In genomic region chr7:71816138-71816537, GRCm38 (mm10) we compare ENCODE assay signal across 16 mouse cellular contexts.
DNase-seq lines count a peak whose midpoint lies in the region.
"Had no signal": no experiment of that assay in that cellular context is flagged by ENCODE, and none has a peak within 500 bp of the region (broad histone marks: within the 10 kb centered on the region; RNA-seq: fewer than 3 reads in every experiment).

No protein-coding gene starts in this region.

- intact Hi-C loops in left cerebral cortex, postnatal 25 days (cut with DNase I) = no loop called here

- DNase-seq in adrenal gland, postnatal 10 days = peak; percentile 2
- no peak for DNase-seq in adrenal gland, adult 18-20 months (ENCODE audit: low spot score in 2 of 2)
- DNase-seq in frontal cortex, postnatal 36 days (ENCODE audit: low spot score in 2 of 2) = peak; percentile 5 to 16
- no peak for DNase-seq in frontal cortex, postnatal 25 days (ENCODE audit: low spot score in 2 of 2)
- peak; percentile 13 for DNase-seq in retina, postnatal 1 day
- DNase-seq in retina, embryonic 14.5 days (ENCODE audit: low spot score) = no peak
- DNase-seq in left cerebral cortex, postnatal 25 days (ENCODE audit: low spot score in 2 of 2) = peak; percentile 24 to 26
- DNase-seq in heart, adult 9 months (ENCODE audit: low spot score in 2 of 2) = no peak
- DNase-seq: adrenal gland, postnatal 25 days; cerebellum, adult 2 months; cerebellum, postnatal 14 days; gastrocnemius, postnatal 25 days; heart, adult 11 months; heart, postnatal 36 days; kidney, adult 18-20 months; kidney, postnatal 25 days had no signal

Comparison
In these comparisons a context has a peak if more than half of its experiments do, and no peak if none do; other contexts are left out.
1. DNase-seq: peak in adrenal gland, postnatal 10 days (single experiment), frontal cortex, postnatal 36 days (2 of 2), retina, postnatal 1 day (single experiment) and left cerebral cortex, postnatal 25 days (2 of 2); none in adrenal gland, adult 18-20 months (0 of 2), frontal cortex, postnatal 25 days (0 of 2), retina, embryonic 14.5 days (single experiment) and heart, adult 9 months (0 of 2).